In genomic region chr10:100018493-100018892, GRCm38 (mm10) we compare ENCODE assay signal across 8 mouse cellular contexts. TPM values are rescaled to one million over a fixed set of nuclear protein-coding genes. Genes with fewer than 3 reads are reported as not detected.
DNase-seq lines count a peak whose midpoint lies in the region; ATAC-seq and TF ChIP-seq lines count a peak whose summit lies in the region.

No protein-coding gene starts in this region.

- 0 out of 2 replicates have a peak, but pooled peaks cover 3% of the 10 kb centered on the region for H3K4me1 ChIP-seq in kidney, postnatal 0 days (replicated peaks; ENCODE audit: insufficient read depth, low read length)
- peaks cover 52% of the 10 kb centered on the region for H3K4me1 ChIP-seq in embryonic facial prominence, embryonic 10.5 days
- H3K4me1 ChIP-seq in lung, postnatal 0 days (ENCODE audit: insufficient read depth, low read depth, low read length) = peaks cover 13% of the 10 kb centered on the region; the same call in 1 of the 2 replicates

- WGBS in kidney, postnatal 0 days = 43% methylated on average over 5 of the region's 5 CpGs
- WGBS in embryonic facial prominence, embryonic 10.5 days = 44% methylated on average over 5 of the region's 5 CpGs
- 16% methylated on average over 5 of the region's 5 CpGs for WGBS in lung, postnatal 0 days

- no peak for TF ChIP-seq CTCF in kidney, postnatal 0 days (IDR thresholded peaks at IDR 0.05; ENCODE audit: low read depth)
- peak; percentile 25; the same call in 1 of the 2 replicates for TF ChIP-seq CTCF in lung, postnatal 0 days (IDR thresholded peaks at IDR 0.05)

- H3K4me2 ChIP-seq in kidney, postnatal 0 days (ENCODE audit: low read length) = peak overlapping the region; percentile 98
- H3K4me2 ChIP-seq in lung, postnatal 0 days (replicated peaks; ENCODE audit: low read depth, low read length) = peak overlapping the region; percentile 78

- peak; percentile 68 for DNase-seq in embryo, embryonic 10.5 days (ENCODE audit: low spot score)
- no peak for DNase-seq in embryo, embryonic 9.5 days (ENCODE audit: extremely low spot score)
- peak; percentile 48 for DNase-seq in kidney, postnatal 0 days (ENCODE audit: low spot score)
- no peak for DNase-seq in kidney, adult 11 months
- DNase-seq in embryonic facial prominence, embryonic 10.5 days (ENCODE audit: low spot score) = no peak
- DNase-seq in lung, postnatal 0 days (ENCODE audit: low spot score) = peak; percentile 44
- DNase-seq in frontal cortex, adult 2 months (ENCODE audit: extremely low spot score in 1 of 2, low spot score in 1 of 2) = no peak
- DNase-seq in spleen, postnatal 36 days (ENCODE audit: low spot score in 2 of 2) = no peak

- H3K4me3 ChIP-seq in kidney, postnatal 0 days (replicated peaks; ENCODE audit: low read depth, low read length) = 0 out of 2 replicates have a peak overlapping the region, but pooled peaks have one; percentile 85
- peak overlapping the region; percentile 74; the same call in 1 of the 2 replicates for H3K4me3 ChIP-seq in embryonic facial prominence, embryonic 10.5 days
- H3K4me3 ChIP-seq in lung, postnatal 0 days (ENCODE audit: low read depth, low read length) = peak overlapping the region; percentile 88

- no peak overlapping the region for H3K27ac ChIP-seq in kidney, postnatal 0 days
- no peak overlapping the region for H3K27ac ChIP-seq in embryonic facial prominence, embryonic 10.5 days (replicated peaks)
- H3K27ac ChIP-seq in lung, postnatal 0 days (ENCODE audit: low read length) = no peak overlapping the region

- no peak overlapping the region for H3K9ac ChIP-seq in kidney, postnatal 0 days (ENCODE audit: low read depth, low read length)
- H3K9ac ChIP-seq in lung, postnatal 0 days (replicated peaks; ENCODE audit: low read depth) = no peak overlapping the region

- TF ChIP-seq EP300 in lung, postnatal 0 days (IDR thresholded peaks at IDR 0.05) = no peak

- H3K9me3 ChIP-seq in kidney, postnatal 0 days (replicated peaks; ENCODE audit: low read length) = no peaks in the 10 kb centered on the region
- no peaks in the 10 kb centered on the region for H3K9me3 ChIP-seq in embryonic facial prominence, embryonic 10.5 days
- H3K9me3 ChIP-seq in lung, postnatal 0 days (ENCODE audit: low read length) = no peaks in the 10 kb centered on the region

- no peaks in the 10 kb centered on the region for H3K36me3 ChIP-seq in kidney, postnatal 0 days (ENCODE audit: insufficient read depth, low read length)
- peaks cover 3% of the 10 kb centered on the region for H3K36me3 ChIP-seq in embryonic facial prominence, embryonic 10.5 days (replicated peaks)
- H3K36me3 ChIP-seq in lung, postnatal 0 days (ENCODE audit: insufficient read depth, low read length) = no peaks in the 10 kb centered on the region

- H3K27me3 ChIP-seq in kidney, postnatal 0 days (ENCODE audit: insufficient read depth, low read length) = no peaks in the 10 kb centered on the region
- peaks cover 85% of the 10 kb centered on the region for H3K27me3 ChIP-seq in embryonic facial prominence, embryonic 10.5 days (replicated peaks; ENCODE audit: low read depth, poor library complexity, severe bottlenecking)
- H3K27me3 ChIP-seq in lung, postnatal 0 days (replicated peaks; ENCODE audit: insufficient read depth, low read length) = no peaks in the 10 kb centered on the region

- no peak for ATAC-seq in kidney, postnatal 0 days (replicated peaks; ENCODE audit: low FRiP score, low read depth)
- ATAC-seq in lung, postnatal 0 days = no peak

RNA-seq across cellular contexts. Expression of gene Kitl, which starts 3.1 kb away (rescaled TPM):
- polyA plus RNA-seq in kidney, postnatal 0 days (2015; fragmentation: Nextera tagmentation; extraction: Ambion mirVana) = 20.4 and 21.6 TPM in 2 replicates
- polyA plus RNA-seq in embryonic facial prominence, embryonic 10.5 days (2016; fragmentation: Nextera tagmentation; extraction: Ambion mirVana) = 12.1 and 13.2 TPM in 2 replicates
- polyA plus RNA-seq in lung, postnatal 0 days (2015; fragmentation: Nextera tagmentation; extraction: Ambion mirVana) = 75.2 and 93.6 TPM in 2 replicates
- 21.0 and 23.0 TPM in 2 replicates for polyA plus RNA-seq in frontal cortex, adult 2 months (2012; rRNA removed)

Comparison
In these comparisons a context has a peak if more than half of its experiments do, and no peak if none do; other contexts are left out.
1. DNase-seq: peak in embryo, embryonic 10.5 days (single experiment), kidney, postnatal 0 days (single experiment) and lung, postnatal 0 days (single experiment); none in embryo, embryonic 9.5 days (single experiment), kidney, adult 11 months (single experiment), embryonic facial prominence, embryonic 10.5 days (single experiment), frontal cortex, adult 2 months (0 of 2) and spleen, postnatal 36 days (0 of 2).
2. Peak in every context shown above with its lines, with median percentiles within 50 percentile points of each other: H3K4me3 ChIP-seq.